ENCODE assay signal across 9 mouse cellular contexts in genomic region chr5:48345095-48345982, GRCm38 (mm10). TPM values are rescaled to one million over a fixed set of nuclear protein-coding genes. Genes with fewer than 3 reads are reported as not detected.
DNase-seq lines count a peak whose midpoint lies in the region; ATAC-seq and TF ChIP-seq lines count a peak whose summit lies in the region.
"Had no signal": no experiment of that assay in that cellular context is flagged by ENCODE, and none has a peak within 500 bp of the region (broad histone marks: within the 10 kb centered on the region; RNA-seq: fewer than 3 reads in every experiment).

No protein-coding gene starts in this region.

- WGBS in heart, adult 2 months, result 30% methylated on average over 5 of the region's 5 CpGs
- 46% methylated on average over 5 of the region's 5 CpGs for WGBS in limb, embryonic 14.5 days

- TF ChIP-seq CTCF in heart, adult 2 months (IDR thresholded peaks at IDR 0.05), result peak; percentile 78

- no peaks in the 10 kb centered on the region for H3K27me3 ChIP-seq in heart, adult 2 months (ENCODE audit: control insufficient read depth, insufficient read depth, low read length)
- no peaks in the 10 kb centered on the region for H3K27me3 ChIP-seq in limb, embryonic 14.5 days (ENCODE audit: control insufficient read depth, insufficient read depth, low read length)

- no peak for TF ChIP-seq EP300 in heart, adult 2 months (IDR thresholded peaks at IDR 0.05; ENCODE audit: insufficient read depth, low read depth, low read length)

- ATAC-seq in limb, embryonic 14.5 days (ENCODE audit: low FRiP score, low read depth), result peak; percentile 86; the same call in 1 of the 2 replicates

- no peaks in the 10 kb centered on the region for H3K36me3 ChIP-seq in heart, adult 2 months (ENCODE audit: control insufficient read depth, insufficient read depth, low read length)
- no peaks in the 10 kb centered on the region for H3K36me3 ChIP-seq in limb, embryonic 14.5 days (ENCODE audit: control insufficient read depth, insufficient read depth, low read length)
- H3K36me3 ChIP-seq: G1E had no signal

- no peaks in the 10 kb centered on the region for H3K9me3 ChIP-seq in limb, embryonic 14.5 days (ENCODE audit: control insufficient read depth, low read length)
- H3K9me3 ChIP-seq: G1E had no signal

- no peak overlapping the region for H3K27ac ChIP-seq in heart, adult 2 months
- H3K27ac ChIP-seq in limb, embryonic 14.5 days (replicated peaks; ENCODE audit: low read depth, low read length), result no peak overlapping the region

- H3K4me1 ChIP-seq in heart, adult 2 months (ENCODE audit: control insufficient read depth, insufficient read depth, low read length), result no peaks in the 10 kb centered on the region
- H3K4me1 ChIP-seq in limb, embryonic 14.5 days (ENCODE audit: control insufficient read depth, insufficient read depth, low read length), result no peaks in the 10 kb centered on the region

- no peak for DNase-seq in heart, adult 2 months
- DNase-seq in heart, adult 11 months, result no peak
- peak; percentile 81 for DNase-seq in 416B (ENCODE audit: low read depth)
- DNase-seq in embryo, embryonic 11 days, result peak; percentile 75
- DNase-seq in limb, embryonic 14.5 days (ENCODE audit: low spot score), result peak; percentile 85
- DNase-seq in telencephalon, adult 2 months (ENCODE audit: low read depth, low spot score), result peak; percentile 31
- no peak for DNase-seq in T-cell, adult 2 months (ENCODE audit: low spot score)
- DNase-seq in yolk sac, embryonic 10.5 days (ENCODE audit: low spot score), result no peak

- intact Hi-C loops in heart, adult 2 months (cut with DNase I), result loop anchor here (2.0 to 10.0 kb wide), 2 partner anchors 105 to 311 kb away; no protein-coding TSS in a partner anchor

- no peak for TF ChIP-seq POLR2A in heart, adult 2 months (IDR thresholded peaks at IDR 0.05; ENCODE audit: insufficient read depth, low read depth, low read length)
- no peak for TF ChIP-seq POLR2A in limb, embryonic 14.5 days (IDR thresholded peaks at IDR 0.05; ENCODE audit: borderline replicate concordance, extremely low read depth, insufficient read depth, insufficient read length)

- H3K4me2 ChIP-seq in limb, embryonic 14.5 days (replicated peaks; ENCODE audit: low read depth, low read length, severe bottlenecking), result no peak overlapping the region

- no peak overlapping the region for H3K4me3 ChIP-seq in heart, adult 2 months
- no peak overlapping the region for H3K4me3 ChIP-seq in limb, embryonic 14.5 days (replicated peaks; ENCODE audit: low read length)

- no peaks in the 10 kb centered on the region for H3K79me2 ChIP-seq in heart, adult 2 months (replicated peaks; ENCODE audit: control insufficient read depth, insufficient read depth, low read length)

- no peak overlapping the region for H3K9ac ChIP-seq in heart, adult 2 months (ENCODE audit: low read depth, low read length)
- no peak overlapping the region for H3K9ac ChIP-seq in limb, embryonic 14.5 days (ENCODE audit: low read depth, low read length, severe bottlenecking)

RNA-seq across cellular contexts. Expression of gene 5730480H06Rik, which starts 17.6 kb away (rescaled TPM):
- total RNA-seq in heart, adult 2 months (2021), result 1 to 10 TPM; 5.1 to 7.3 TPM
- polyA plus RNA-seq in heart, adult 2 months (2012; rRNA removed), result 3.3 and 6.2 TPM in 2 replicates
- 27.1 and 28.4 TPM in 2 replicates for polyA plus RNA-seq in limb, embryonic 14.5 days (2012; rRNA removed)
- 24.1 and 25.6 TPM in 2 replicates for polyA plus RNA-seq in limb, embryonic 14.5 days (2014; fragmentation: Nextera tagmentation; extraction: Ambion mirVana)

Comparison
In these comparisons a context has a peak if more than half of its experiments do, and no peak if none do; other contexts are left out.
1. DNase-seq: peak in 416B (single experiment), embryo, embryonic 11 days (single experiment), limb, embryonic 14.5 days (single experiment) and telencephalon, adult 2 months (single experiment); none in heart, adult 2 months (0 of 2), heart, adult 11 months (single experiment), T-cell, adult 2 months (single experiment) and yolk sac, embryonic 10.5 days (single experiment).